Mouse (Mus musculus) heart, embryonic 11.5 days (tissue): ENCODE results near the gene Ptch1. TPM values are rescaled to one million over a fixed set of nuclear protein-coding genes. Genes with fewer than 3 reads are reported as not detected.

Experiments used
- ATAC-seq: fragments of 200-750 bp; cut with Nextera tagmentation; replicated peaks from 2 replicates; pipeline ENCODE4 v1.8.0; 2017; ENCODE audit warnings: moderate library complexity; ENCODE audit not compliant: insufficient number of reproducible peaks, low FRiP score, low TSS enrichment
- H3K27ac ChIP-seq: fragments of 300-500 bp; sonication (generic); 2 replicates; pipeline ENCODE4 v1.5.1; 2014; ENCODE audit warnings: mild to moderate bottlenecking, low read depth, low read length
- H3K27me3 ChIP-seq: fragments of 300-500 bp; sonication (generic); 2 replicates; pipeline ENCODE4 v1.6.1; 2014; ENCODE audit warnings: mild to moderate bottlenecking, low read length, mixed read lengths; ENCODE audit not compliant: control insufficient read depth, insufficient read depth
- H3K36me3 ChIP-seq: fragments of 300-500 bp; sonication (generic); 2 replicates; pipeline ENCODE4 v1.6.1; 2014; ENCODE audit warnings: mild to moderate bottlenecking, low read length, moderate library complexity, mixed read lengths; ENCODE audit not compliant: control insufficient read depth, insufficient read depth
- H3K4me1 ChIP-seq: fragments of 300-500 bp; sonication (generic); 2 replicates; pipeline ENCODE4 v1.6.1; 2014; ENCODE audit warnings: low read length; ENCODE audit not compliant: control insufficient read depth, insufficient read depth
- H3K4me2 ChIP-seq: fragments of 300-500 bp; sonication (generic); 2 replicates; pipeline ENCODE4 v1.6.1; 2014; ENCODE audit warnings: mild to moderate bottlenecking, moderate library complexity
- H3K4me3 ChIP-seq: fragments of 300-500 bp; sonication (generic); 2 replicates; pipeline ENCODE4 v1.5.1; 2014; ENCODE audit warnings: low read depth, low read length
- H3K9ac ChIP-seq: fragments of 300-500 bp; sonication (generic); 2 replicates; pipeline ENCODE4 v1.6.1; 2014; ENCODE audit warnings: mild to moderate bottlenecking, low read depth, low read length, moderate library complexity
- H3K9me3 ChIP-seq: fragments of 300-500 bp; sonication (generic); replicated peaks from 2 replicates; pipeline ENCODE4 v1.6.1; 2016; ENCODE audit warnings: low read length; ENCODE audit not compliant: control insufficient read depth
- WGBS: fragments of 180-500 bp; shearing (Covaris S2); extraction: QIAGEN DNeasy Blood & Tissue Kit; methylation state at CpG from one replicate; pipeline ENCODE4 v1.1.7; 2014; ENCODE audit not compliant: insufficient replicate concordance; 5-methylcytosine and 5-hydroxymethylcytosine counted together
- polyA plus RNA-seq: library from polyadenylated mRNA; unstranded; fragments of >200 nt; fragmentation: Nextera tagmentation; extraction: Ambion mirVana; gene quantifications from 2 replicates; pipeline ENCODE4 v1.2.1, GENCODE M21; 2014

Gene Ptch1
- polyA plus RNA-seq, 1 experiment from 2014 or later: 11.8 TPM

- Histone ChIP-seq H3K36me3 (no peaks in the 10 kb centered on the region), H3K9ac (no peak overlapping the region), H3K27ac (0 out of 2 replicates have a peak overlapping the region, but pooled peaks have one; percentile 16), H3K9me3 (no peaks in the 10 kb centered on the region), H3K27me3 (no peaks in the 10 kb centered on the region), H3K4me2 (0 out of 2 replicates have a peak overlapping the region, but pooled peaks have one; percentile 20), H3K4me3 (no peak overlapping the region), H3K4me1 (peaks cover 61% of the 10 kb centered on the region)
- ATAC-seq: no peak
- WGBS: 26% methylated on average over 8 of the region's 8 CpGs
Measured at GRCm38 (mm10) chr13:63558297-63558890, 15.0 kb downstream of the Ptch1 start.

GRCm38 (mm10) chr13:63556431-63556830, 17.0 kb downstream of the Ptch1 start:
- no peak overlapping the region for H3K27ac ChIP-seq
- no peaks in the 10 kb centered on the region for H3K36me3 ChIP-seq
- H3K9me3 ChIP-seq: no peaks in the 10 kb centered on the region
- H3K4me3 ChIP-seq: no peak overlapping the region
- WGBS: 9% methylated on average over 1 of the region's 1 CpGs
- no peaks in the 10 kb centered on the region for H3K27me3 ChIP-seq
- H3K4me2 ChIP-seq: no peak overlapping the region
- peaks cover 64% of the 10 kb centered on the region for H3K4me1 ChIP-seq
- no peak overlapping the region for H3K9ac ChIP-seq
- ATAC-seq: no peak

GRCm38 (mm10) chr13:63555885-63556284, 17.5 kb downstream of the Ptch1 start:
- Histone ChIP-seq H3K4me1 (peaks cover 68% of the 10 kb centered on the region), H3K4me2 (no peak overlapping the region), H3K9ac (no peak overlapping the region), H3K4me3 (no peak overlapping the region), H3K36me3 (no peaks in the 10 kb centered on the region), H3K27ac (no peak overlapping the region), H3K9me3 (no peaks in the 10 kb centered on the region), H3K27me3 (no peaks in the 10 kb centered on the region)
- no peak for ATAC-seq
- 25% methylated on average over 5 of the region's 5 CpGs for WGBS

GRCm38 (mm10) chr13:63554569-63554968, 18.8 kb downstream of the Ptch1 start:
- no peak for ATAC-seq
- Histone ChIP-seq H3K4me2 (no peak overlapping the region), H3K4me1 (peaks cover 66% of the 10 kb centered on the region), H3K27ac (no peak overlapping the region), H3K27me3 (no peaks in the 10 kb centered on the region), H3K36me3 (no peaks in the 10 kb centered on the region), H3K4me3 (no peak overlapping the region), H3K9me3 (no peaks in the 10 kb centered on the region), H3K9ac (no peak overlapping the region)
- WGBS: 65% methylated on average over 11 of the region's 11 CpGs

GRCm38 (mm10) chr13:63553436-63553835, 20.0 kb downstream of the Ptch1 start:
- Histone ChIP-seq H3K4me3 (no peak overlapping the region), H3K27me3 (no peaks in the 10 kb centered on the region), H3K36me3 (no peaks in the 10 kb centered on the region), H3K9ac (no peak overlapping the region), H3K9me3 (no peaks in the 10 kb centered on the region), H3K4me1 (peaks cover 66% of the 10 kb centered on the region), H3K4me2 (no peak overlapping the region), H3K27ac (no peak overlapping the region)
- WGBS: 59% methylated on average over 5 of the region's 5 CpGs
- no peak for ATAC-seq

- no peak for ATAC-seq
- no peaks in the 10 kb centered on the region for H3K36me3 ChIP-seq
- no peak overlapping the region for H3K9ac ChIP-seq
- H3K4me3 ChIP-seq: no peak overlapping the region
- no peaks in the 10 kb centered on the region for H3K27me3 ChIP-seq
- no peak overlapping the region for H3K27ac ChIP-seq
- H3K9me3 ChIP-seq: no peaks in the 10 kb centered on the region
- peaks cover 56% of the 10 kb centered on the region for H3K4me1 ChIP-seq
- 76% methylated on average over 10 of the region's 10 CpGs for WGBS
- H3K4me2 ChIP-seq: no peak overlapping the region
Measured at GRCm38 (mm10) chr13:63552291-63552932, 21.0 kb downstream of the Ptch1 start.

- no peaks in the 10 kb centered on the region for H3K27me3 ChIP-seq
- H3K9me3 ChIP-seq: no peaks in the 10 kb centered on the region
- H3K4me2 ChIP-seq: no peak overlapping the region
- H3K4me1 ChIP-seq: peaks cover 50% of the 10 kb centered on the region
- H3K27ac ChIP-seq: no peak overlapping the region
- no peak overlapping the region for H3K9ac ChIP-seq
- peaks cover 2% of the 10 kb centered on the region for H3K36me3 ChIP-seq
- no peak for ATAC-seq
- no peak overlapping the region for H3K4me3 ChIP-seq
- WGBS: 75% methylated on average over 10 of the region's 10 CpGs
Measured at GRCm38 (mm10) chr13:63551552-63552290, 21.7 kb downstream of the Ptch1 start.

GRCm38 (mm10) chr13:63550367-63550766, 23.0 kb downstream of the Ptch1 start:
- H3K36me3 ChIP-seq: peaks cover 2% of the 10 kb centered on the region
- H3K4me3 ChIP-seq: no peak overlapping the region
- no peak overlapping the region for H3K4me2 ChIP-seq
- no peak for ATAC-seq
- WGBS: 74% methylated on average over 5 of the region's 5 CpGs
- H3K4me1 ChIP-seq: peaks cover 47% of the 10 kb centered on the region
- no peak overlapping the region for H3K27ac ChIP-seq
- H3K27me3 ChIP-seq: no peaks in the 10 kb centered on the region
- H3K9me3 ChIP-seq: no peaks in the 10 kb centered on the region
- no peak overlapping the region for H3K9ac ChIP-seq
